Mouse (Mus musculus) neural tube, embryonic 13.5 days (tissue): ENCODE measurements at regions not wholly inside any gene's neighbourhood (a gene's known extent, or its start where the extent isn't known, plus 50 kb on each side); places are given as distances from the start of the nearest gene placed in this dataset.
A peak's percentile ranks its signal among the peaks of the same experiment; 100 is the strongest.

Experiments
- ATAC-seq: fragments of 200-750 bp; cut with Nextera tagmentation; 2 replicates; pipeline ENCODE4 v1.8.0; 2017; ENCODE audit warnings: low read depth, mild to moderate bottlenecking, moderate TSS enrichment, moderate library complexity
- H3K27ac ChIP-seq: fragments of 300-500 bp; sonication (generic); replicated peaks from 2 replicates; pipeline ENCODE4 v1.5.1; 2015; ENCODE audit warnings: moderate library complexity, mild to moderate bottlenecking, inconsistent platforms
- H3K27me3 ChIP-seq: fragments of 300-500 bp; sonication (generic); 2 replicates; pipeline ENCODE4 v1.6.1; 2015; ENCODE audit warnings: mild to moderate bottlenecking, inconsistent platforms
- H3K36me3 ChIP-seq: fragments of 300-500 bp; sonication (generic); 2 replicates; pipeline ENCODE4 v1.6.1; 2015; ENCODE audit warnings: mild to moderate bottlenecking, inconsistent platforms
- H3K4me1 ChIP-seq: fragments of 300-500 bp; sonication (generic); replicated peaks from 2 replicates; pipeline ENCODE4 v1.6.1; 2015; ENCODE audit warnings: inconsistent platforms
- H3K4me2 ChIP-seq: fragments of 300-500 bp; sonication (generic); 2 replicates; pipeline ENCODE4 v1.6.1; 2015; ENCODE audit warnings: inconsistent platforms, mild to moderate bottlenecking, moderate library complexity
- H3K4me3 ChIP-seq: fragments of 300-500 bp; sonication (generic); 2 replicates; pipeline ENCODE4 v1.5.1; 2015; ENCODE audit warnings: mild to moderate bottlenecking, inconsistent platforms
- H3K9ac ChIP-seq: fragments of 300-500 bp; sonication (generic); 2 replicates; pipeline ENCODE4 v1.6.1; 2015; ENCODE audit warnings: moderate library complexity, mild to moderate bottlenecking, inconsistent platforms
- H3K9me3 ChIP-seq: fragments of 300-500 bp; sonication (generic); 2 replicates; pipeline ENCODE4 v1.6.1; 2016; ENCODE audit warnings: inconsistent platforms
- WGBS: fragments of 180-500 bp; shearing (Covaris S2); methylation state at CpG from one replicate; pipeline ENCODE4 v1.1.7; 2015; 5-methylcytosine and 5-hydroxymethylcytosine counted together

- Histone ChIP-seq H3K4me3 (no peak overlapping the region), H3K27me3 (no peaks in the 10 kb centered on the region), H3K9me3 (no peaks in the 10 kb centered on the region), H3K9ac (no peak overlapping the region), H3K4me1 (peaks cover 6% of the 10 kb centered on the region; the same call in 1 of the 2 replicates), H3K27ac (no peak overlapping the region), H3K36me3 (no peaks in the 10 kb centered on the region), H3K4me2 (no peak overlapping the region)
- ATAC-seq: no peak
- WGBS: 45% methylated on average over 7 of the region's 7 CpGs
Observed at GRCm38 (mm10) chr19:14314301-14314700, 283.6 kb downstream of the Tle4 start.

- Histone ChIP-seq H3K27ac (no peak overlapping the region), H3K4me3 (no peak overlapping the region), H3K9me3 (no peaks in the 10 kb centered on the region), H3K4me2 (no peak overlapping the region), H3K4me1 (no peaks in the 10 kb centered on the region), H3K36me3 (no peaks in the 10 kb centered on the region), H3K9ac (no peak overlapping the region), H3K27me3 (no peaks in the 10 kb centered on the region)
- no peak for ATAC-seq
- WGBS: 52% methylated on average over 3 of the region's 3 CpGs
Observed at GRCm38 (mm10) chr19:14319677-14320191, 278.1 kb downstream of the Tle4 start.

- H3K4me1 ChIP-seq: peaks cover 13% of the 10 kb centered on the region
- no peak overlapping the region for H3K27ac ChIP-seq
- ATAC-seq: no peak
- H3K27me3 ChIP-seq: no peaks in the 10 kb centered on the region
- WGBS: 53% methylated on average over 9 of the region's 9 CpGs
- H3K36me3 ChIP-seq: no peaks in the 10 kb centered on the region
- H3K4me2 ChIP-seq: no peak overlapping the region
- H3K9me3 ChIP-seq: no peaks in the 10 kb centered on the region
- H3K4me3 ChIP-seq: no peak overlapping the region
- no peak overlapping the region for H3K9ac ChIP-seq
Observed at GRCm38 (mm10) chr19:14325353-14326052, 272.3 kb downstream of the Tle4 start.

- Histone ChIP-seq H3K4me2 (no peak overlapping the region), H3K4me1 (peaks cover 9% of the 10 kb centered on the region; the same call in 1 of the 2 replicates), H3K36me3 (no peaks in the 10 kb centered on the region), H3K27me3 (no peaks in the 10 kb centered on the region), H3K27ac (no peak overlapping the region), H3K4me3 (no peak overlapping the region), H3K9me3 (no peaks in the 10 kb centered on the region), H3K9ac (no peak overlapping the region)
- no peak for ATAC-seq
- 58% methylated on average over 6 of the region's 6 CpGs for WGBS
Observed at GRCm38 (mm10) chr19:14333041-14334012, 264.5 kb downstream of the Tle4 start.

GRCm38 (mm10) chr19:14337025-14337424, 260.8 kb downstream of the Tle4 start:
- WGBS: 23% methylated on average over 5 of the region's 5 CpGs

GRCm38 (mm10) chr19:14340759-14341158, 257.1 kb downstream of the Tle4 start:
- H3K9ac ChIP-seq: no peak overlapping the region
- no peaks in the 10 kb centered on the region for H3K27me3 ChIP-seq
- H3K9me3 ChIP-seq: no peaks in the 10 kb centered on the region
- no peaks in the 10 kb centered on the region for H3K36me3 ChIP-seq
- 91% methylated on average over 2 of the region's 2 CpGs for WGBS
- peaks cover 6% of the 10 kb centered on the region; the same call in 1 of the 2 replicates for H3K4me1 ChIP-seq
- no peak overlapping the region for H3K4me3 ChIP-seq
- no peak overlapping the region for H3K4me2 ChIP-seq
- H3K27ac ChIP-seq: no peak overlapping the region
- no peak for ATAC-seq

More at GRCm38 (mm10) chr19:14337025-14337424, 260.8 kb downstream of the Tle4 start:
- Histone ChIP-seq H3K4me1 (peaks cover 6% of the 10 kb centered on the region; the same call in 1 of the 2 replicates), H3K36me3 (no peaks in the 10 kb centered on the region), H3K27me3 (no peaks in the 10 kb centered on the region), H3K4me2 (no peak overlapping the region), H3K9ac (no peak overlapping the region), H3K9me3 (no peaks in the 10 kb centered on the region), H3K4me3 (no peak overlapping the region), H3K27ac (no peak overlapping the region)
- peak; percentile 75 for ATAC-seq

- Histone ChIP-seq H3K27ac (no peak overlapping the region), H3K9ac (no peak overlapping the region), H3K4me1 (peaks cover 11% of the 10 kb centered on the region; the same call in 1 of the 2 replicates), H3K27me3 (no peaks in the 10 kb centered on the region), H3K36me3 (no peaks in the 10 kb centered on the region), H3K4me2 (no peak overlapping the region), H3K4me3 (no peak overlapping the region), H3K9me3 (no peaks in the 10 kb centered on the region)
- WGBS: 84% methylated on average over 5 of the region's 5 CpGs
- ATAC-seq: no peak
Observed at GRCm38 (mm10) chr19:14343890-14344289, 254.0 kb downstream of the Tle4 start.

GRCm38 (mm10) chr19:14344467-14344866, 253.4 kb downstream of the Tle4 start:
- no peak overlapping the region for H3K4me2 ChIP-seq
- no peak overlapping the region for H3K4me3 ChIP-seq
- H3K27me3 ChIP-seq: no peaks in the 10 kb centered on the region
- H3K36me3 ChIP-seq: no peaks in the 10 kb centered on the region
- 83% methylated on average over 3 of the region's 3 CpGs for WGBS
- peaks cover 11% of the 10 kb centered on the region; the same call in 1 of the 2 replicates for H3K4me1 ChIP-seq
- no peak overlapping the region for H3K9ac ChIP-seq
- no peak overlapping the region for H3K27ac ChIP-seq
- H3K9me3 ChIP-seq: no peaks in the 10 kb centered on the region
- ATAC-seq: no peak

GRCm38 (mm10) chr19:14347026-14347425, 250.8 kb downstream of the Tle4 start:
- Histone ChIP-seq H3K9ac (no peak overlapping the region), H3K27ac (no peak overlapping the region), H3K4me3 (no peak overlapping the region), H3K4me1 (peaks cover 11% of the 10 kb centered on the region; the same call in 1 of the 2 replicates), H3K27me3 (no peaks in the 10 kb centered on the region), H3K36me3 (no peaks in the 10 kb centered on the region), H3K9me3 (no peaks in the 10 kb centered on the region), H3K4me2 (no peak overlapping the region)
- 44% methylated on average over 2 of the region's 2 CpGs for WGBS
- no peak for ATAC-seq

- Histone ChIP-seq H3K27ac (0 out of 2 replicates have a peak overlapping the region, but pooled peaks have one; percentile 10), H3K4me2 (no peak overlapping the region)
- ATAC-seq: no peak
Observed at GRCm38 (mm10) chr19:14347429-14347828, 250.4 kb downstream of the Tle4 start.

GRCm38 (mm10) chr19:14349753-14350152, 248.1 kb downstream of the Tle4 start:
- WGBS: 74% methylated on average over 2 of the region's 2 CpGs
- no peak overlapping the region for H3K27ac ChIP-seq
- no peaks in the 10 kb centered on the region for H3K9me3 ChIP-seq
- H3K36me3 ChIP-seq: no peaks in the 10 kb centered on the region
- H3K4me2 ChIP-seq: no peak overlapping the region
- no peak for ATAC-seq
- H3K4me3 ChIP-seq: no peak overlapping the region
- peaks cover 11% of the 10 kb centered on the region; the same call in 1 of the 2 replicates for H3K4me1 ChIP-seq
- no peaks in the 10 kb centered on the region for H3K27me3 ChIP-seq
- no peak overlapping the region for H3K9ac ChIP-seq

More at GRCm38 (mm10) chr19:14347429-14347828, 250.4 kb downstream of the Tle4 start:
- Histone ChIP-seq H3K4me3 (no peak overlapping the region), H3K27me3 (no peaks in the 10 kb centered on the region), H3K4me1 (peaks cover 11% of the 10 kb centered on the region; the same call in 1 of the 2 replicates), H3K9ac (no peak overlapping the region), H3K36me3 (no peaks in the 10 kb centered on the region), H3K9me3 (no peaks in the 10 kb centered on the region)
